In the genomic region with DNA sequence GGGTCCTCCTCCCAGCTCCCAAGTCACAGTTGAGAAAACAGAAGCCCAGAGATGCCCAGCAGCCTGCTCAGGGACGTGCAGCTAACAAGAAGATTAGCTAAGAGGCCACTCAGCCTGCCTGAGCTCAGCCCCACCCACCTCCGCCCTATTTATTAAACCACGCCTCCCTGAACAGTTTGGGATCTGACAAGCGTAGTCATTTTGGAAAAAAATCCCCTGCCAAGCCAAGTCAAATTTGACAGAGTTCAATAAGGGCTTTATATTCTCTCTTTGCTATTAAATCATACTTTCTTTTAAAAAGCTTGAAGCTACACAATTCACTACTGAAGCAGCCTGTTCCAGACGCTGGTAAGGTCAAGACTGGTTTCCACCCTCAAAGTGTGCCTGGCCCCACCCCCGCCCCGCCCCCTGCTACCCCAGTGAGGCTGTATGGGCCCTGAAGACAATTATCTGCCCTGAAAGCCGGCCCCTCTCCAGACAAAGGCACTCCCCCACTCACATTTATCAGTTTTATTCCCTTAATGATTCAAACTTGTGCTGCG, we compare ENCODE assay signal across 7 mouse cellular contexts.
A peak's percentile ranks its signal among the peaks of the same experiment; 100 is the strongest.
DNase-seq lines count a peak whose midpoint lies in the region; ATAC-seq and TF ChIP-seq lines count a peak whose summit lies in the region.

No protein-coding gene starts in this region.

- peak overlapping the region; percentile 31 for H3K4me2 ChIP-seq in embryonic facial prominence, embryonic 12.5 days (replicated peaks)
- peak overlapping the region; percentile 31 for H3K4me2 ChIP-seq in kidney, embryonic 14.5 days (replicated peaks; ENCODE audit: low read depth, low read length)
- H3K4me2 ChIP-seq in stomach, postnatal 0 days (replicated peaks; ENCODE audit: low read depth): peak overlapping the region; percentile 30

- H3K27me3 ChIP-seq in embryonic facial prominence, embryonic 12.5 days: no peaks in the 10 kb centered on the region
- no peaks in the 10 kb centered on the region for H3K27me3 ChIP-seq in heart, embryonic 10.5 days (ENCODE audit: insufficient read depth, poor library complexity, severe bottlenecking)
- H3K27me3 ChIP-seq in kidney, embryonic 14.5 days (ENCODE audit: control insufficient read depth, insufficient read depth, low read length): no peaks in the 10 kb centered on the region
- H3K27me3 ChIP-seq in stomach, postnatal 0 days (ENCODE audit: control insufficient read depth, insufficient read depth, low read length): no peaks in the 10 kb centered on the region

- 3% methylated on average over 9 of the region's 9 CpGs for WGBS in embryonic facial prominence, embryonic 12.5 days
- WGBS in heart, embryonic 10.5 days: 1% methylated on average over 9 of the region's 9 CpGs
- WGBS in kidney, embryonic 14.5 days: under 1% methylated on average over 9 of the region's 9 CpGs
- WGBS in stomach, postnatal 0 days: 4% methylated on average over 9 of the region's 9 CpGs

- peak; percentile 53; the same call in 1 of the 2 replicates for ATAC-seq in embryonic facial prominence, embryonic 12.5 days (ENCODE audit: insufficient number of reproducible peaks, insufficient read depth, low FRiP score, low TSS enrichment)
- ATAC-seq in kidney, embryonic 14.5 days (ENCODE audit: low FRiP score, low TSS enrichment): peak; percentile 82
- peak; percentile 85 for ATAC-seq in stomach, postnatal 0 days (ENCODE audit: low FRiP score, low TSS enrichment)

- peak; percentile 73 for DNase-seq in adrenal gland, adult 8-10 months
- peak; percentile 92 for DNase-seq in heart, embryonic 10.5 days (ENCODE audit: low spot score)
- peak; percentile 74 for DNase-seq in lung, postnatal 14 days
- peak; percentile 77 for DNase-seq in stomach, postnatal 0 days (ENCODE audit: low spot score)
- DNase-seq in right cerebral cortex, postnatal 25 days: no peak

- no peaks in the 10 kb centered on the region for H3K36me3 ChIP-seq in embryonic facial prominence, embryonic 12.5 days
- no peaks in the 10 kb centered on the region for H3K36me3 ChIP-seq in heart, embryonic 10.5 days
- no peaks in the 10 kb centered on the region for H3K36me3 ChIP-seq in kidney, embryonic 14.5 days (ENCODE audit: control insufficient read depth, insufficient read depth, low read length)
- no peaks in the 10 kb centered on the region for H3K36me3 ChIP-seq in stomach, postnatal 0 days (ENCODE audit: control insufficient read depth, insufficient read depth, low read length)

- H3K9me3 ChIP-seq in embryonic facial prominence, embryonic 12.5 days: no peaks in the 10 kb centered on the region
- no peaks in the 10 kb centered on the region for H3K9me3 ChIP-seq in heart, embryonic 10.5 days
- H3K9me3 ChIP-seq in kidney, embryonic 14.5 days (ENCODE audit: control insufficient read depth, low read length): no peaks in the 10 kb centered on the region
- H3K9me3 ChIP-seq in stomach, postnatal 0 days (ENCODE audit: control insufficient read depth, low read length): no peaks in the 10 kb centered on the region

- H3K4me1 ChIP-seq in embryonic facial prominence, embryonic 12.5 days: peaks cover 28% of the 10 kb centered on the region
- H3K4me1 ChIP-seq in heart, embryonic 10.5 days: peaks cover 64% of the 10 kb centered on the region
- H3K4me1 ChIP-seq in kidney, embryonic 14.5 days (ENCODE audit: control insufficient read depth, insufficient read depth, low read length): peaks cover 21% of the 10 kb centered on the region
- H3K4me1 ChIP-seq in stomach, postnatal 0 days (replicated peaks; ENCODE audit: control insufficient read depth, insufficient read depth): peaks cover 8% of the 10 kb centered on the region; the same call in 1 of the 2 replicates

- TF ChIP-seq CTCF in stomach, postnatal 0 days (IDR thresholded peaks at IDR 0.05; ENCODE audit: low read depth): no peak

- no peak overlapping the region for H3K9ac ChIP-seq in embryonic facial prominence, embryonic 12.5 days
- no peak overlapping the region for H3K9ac ChIP-seq in kidney, embryonic 14.5 days (ENCODE audit: low read depth, low read length)
- H3K9ac ChIP-seq in stomach, postnatal 0 days (ENCODE audit: low read length): no peak overlapping the region

- H3K27ac ChIP-seq in embryonic facial prominence, embryonic 12.5 days: peak overlapping the region; percentile 71
- H3K27ac ChIP-seq in heart, embryonic 10.5 days: peak overlapping the region; percentile 87
- H3K27ac ChIP-seq in kidney, embryonic 14.5 days (ENCODE audit: low read depth, low read length): peak overlapping the region; percentile 47
- peak overlapping the region; percentile 20; the same call in 1 of the 2 replicates for H3K27ac ChIP-seq in stomach, postnatal 0 days (replicated peaks)

- no peak for TF ChIP-seq EP300 in stomach, postnatal 0 days (optimal IDR thresholded peaks at IDR 0.05)

- no peak overlapping the region for H3K4me3 ChIP-seq in embryonic facial prominence, embryonic 12.5 days
- peak overlapping the region; percentile 47 for H3K4me3 ChIP-seq in heart, embryonic 10.5 days
- peak overlapping the region; percentile 18 for H3K4me3 ChIP-seq in kidney, embryonic 14.5 days (ENCODE audit: low read length)
- no peak overlapping the region for H3K4me3 ChIP-seq in stomach, postnatal 0 days (ENCODE audit: low read depth, low read length)

Comparison
In these comparisons a context has a peak if more than half of its experiments do, and no peak if none do; other contexts are left out.
1. H3K27ac ChIP-seq: peak in every context shown above with its lines; median percentile 87 in heart, embryonic 10.5 days; 71 in embryonic facial prominence, embryonic 12.5 days; 47 in kidney, embryonic 14.5 days; 20 in stomach, postnatal 0 days.
2. H3K4me3 ChIP-seq: peak in heart, embryonic 10.5 days (single experiment) and kidney, embryonic 14.5 days (single experiment); none in embryonic facial prominence, embryonic 12.5 days (single experiment) and stomach, postnatal 0 days (single experiment).
3. Peak in every context shown above with its lines, with median percentiles within 50 percentile points of each other: ATAC-seq and H3K4me2 ChIP-seq.